Mouse (Mus musculus): ENCODE data around the gene Spsb3. TPM values are rescaled to one million over a fixed set of nuclear protein-coding genes. Genes with fewer than 3 reads are reported as not detected.

The Spsb3 gene
- polyA plus RNA-seq (2012; rRNA removed), result 69.1 and 78.1 TPM in 2 replicates

DNA sequence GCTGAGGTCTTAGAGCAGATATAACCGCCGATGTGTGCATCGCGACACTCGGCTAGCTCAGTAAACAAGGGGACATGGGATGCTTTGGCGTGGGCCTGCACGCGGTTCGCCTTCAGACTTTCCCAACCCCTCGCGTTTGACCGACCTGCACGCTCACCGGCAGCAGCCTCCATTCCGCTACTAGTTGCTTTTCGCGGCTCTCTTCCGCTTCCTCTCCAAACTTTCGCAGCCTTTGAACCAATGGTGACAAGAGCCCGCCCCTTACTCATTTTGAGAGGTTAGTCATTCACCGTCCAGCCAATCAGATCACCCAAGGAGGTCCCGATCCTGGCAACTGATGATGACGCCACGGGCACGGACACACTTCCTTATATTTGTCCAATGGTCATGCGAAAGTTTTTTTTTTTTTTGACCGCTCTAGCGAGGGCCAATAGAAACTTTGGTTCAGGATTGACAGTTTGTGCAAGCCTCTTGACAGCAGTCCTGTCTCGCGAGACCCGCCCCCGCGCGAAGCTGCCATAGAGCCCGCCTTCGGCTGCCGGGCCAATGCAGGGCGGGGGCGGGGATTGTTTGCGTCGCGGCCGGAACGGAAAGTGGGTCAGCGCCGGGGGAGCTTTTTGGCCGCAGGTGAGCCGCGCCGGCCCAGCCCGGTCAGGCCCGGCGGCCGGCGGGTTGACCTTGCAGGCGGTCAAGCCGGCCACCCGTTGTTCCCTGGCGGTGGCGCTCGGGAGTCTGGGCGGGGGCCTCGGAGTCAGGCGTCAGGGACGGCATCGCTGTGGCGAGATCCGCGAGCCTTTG lies at the start of gene Spsb3, which contains the start of gene Nubp2:
Gene Spsb3, plus strand, starts transcription at position 510 of the 798 bp plus-strand sequence.
Gene Nubp2, minus strand, starts transcription at position 216 of the 798 bp plus-strand sequence.
- peak; percentile 100 for DNase-seq (ENCODE audit: extremely low spot score in 1 of 2, low spot score in 1 of 2)

DNA sequence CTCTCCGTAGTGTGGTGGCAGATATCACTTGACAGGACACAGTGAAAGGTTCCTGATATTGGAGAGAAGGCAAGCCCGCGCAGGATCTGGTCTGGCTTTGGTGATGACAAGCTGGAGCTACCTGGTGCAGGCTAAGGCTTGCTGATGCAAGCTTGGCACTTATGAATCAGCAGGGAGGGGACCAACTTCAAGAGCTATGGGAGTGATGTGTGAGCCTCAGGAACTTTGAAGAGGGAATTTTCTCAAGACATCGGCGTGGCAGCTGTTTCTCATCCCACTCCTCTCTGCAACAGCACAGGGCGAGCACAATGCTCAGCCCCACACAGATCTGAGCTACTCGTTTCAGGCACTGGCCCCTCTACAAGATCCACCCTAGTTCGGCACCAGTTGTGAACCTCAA lies 46.6 kb upstream of the Spsb3 start, which contains the start of gene Hagh:
Gene Hagh, plus strand, starts transcription at position 302 of the 400 bp plus-strand sequence.
- peak in 1 of 2 experiments; percentile 23 for DNase-seq (ENCODE audit: extremely low spot score in 1 of 2, low spot score in 1 of 2)

DNA sequence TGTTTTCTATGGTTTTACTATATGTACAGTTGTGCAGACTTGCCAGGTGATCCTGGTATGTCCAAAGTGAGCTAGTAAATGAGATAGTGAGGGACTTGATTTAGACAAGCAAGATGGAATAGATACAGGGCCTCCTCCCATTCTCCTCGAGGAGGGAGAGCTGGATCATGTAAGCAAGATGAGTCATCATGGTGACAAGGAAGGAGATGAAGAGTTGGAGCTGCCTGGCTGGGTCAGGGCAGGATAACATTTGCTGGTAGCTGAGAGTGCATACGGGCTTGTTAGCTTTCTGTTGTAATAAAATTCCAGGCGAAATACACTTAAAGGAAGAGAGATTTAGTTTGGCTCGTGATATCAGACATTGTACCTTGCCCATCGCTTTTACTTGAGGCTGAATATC lies 46.1 kb upstream of the Spsb3 start:
- peak in 1 of 2 experiments; percentile 10 for DNase-seq (ENCODE audit: extremely low spot score in 1 of 2, low spot score in 1 of 2)

DNA sequence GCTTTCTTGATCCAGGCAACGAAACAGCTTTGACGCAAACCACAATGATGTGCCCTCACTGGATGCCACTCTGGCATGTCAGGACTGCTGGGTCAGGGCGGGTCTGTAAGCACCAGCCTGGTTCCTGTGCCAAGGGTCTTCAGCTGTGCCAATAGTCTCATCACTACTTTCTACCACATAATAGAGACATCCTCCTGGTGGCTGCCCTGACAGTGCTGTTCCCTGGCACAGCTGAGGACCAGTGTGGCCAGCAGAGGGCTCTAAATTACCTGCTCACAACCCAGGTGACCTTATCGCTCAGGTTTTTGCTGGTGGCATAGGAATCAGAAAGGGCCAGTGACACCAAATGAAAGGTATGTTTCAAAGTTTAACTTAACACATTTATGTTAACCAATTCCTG lies 45.3 kb upstream of the Spsb3 start:
- DNase-seq (ENCODE audit: extremely low spot score in 1 of 2, low spot score in 1 of 2), result no peak

GRCm38 (mm10) chr17:24842631-24843030 lies 43.8 kb upstream of the Spsb3 start:
- no peak for DNase-seq (ENCODE audit: extremely low spot score in 1 of 2, low spot score in 1 of 2)

GRCm38 (mm10) chr17:24844525-24844924 lies 41.9 kb upstream of the Spsb3 start:
- DNase-seq (ENCODE audit: extremely low spot score in 1 of 2, low spot score in 1 of 2), result no peak

DNA sequence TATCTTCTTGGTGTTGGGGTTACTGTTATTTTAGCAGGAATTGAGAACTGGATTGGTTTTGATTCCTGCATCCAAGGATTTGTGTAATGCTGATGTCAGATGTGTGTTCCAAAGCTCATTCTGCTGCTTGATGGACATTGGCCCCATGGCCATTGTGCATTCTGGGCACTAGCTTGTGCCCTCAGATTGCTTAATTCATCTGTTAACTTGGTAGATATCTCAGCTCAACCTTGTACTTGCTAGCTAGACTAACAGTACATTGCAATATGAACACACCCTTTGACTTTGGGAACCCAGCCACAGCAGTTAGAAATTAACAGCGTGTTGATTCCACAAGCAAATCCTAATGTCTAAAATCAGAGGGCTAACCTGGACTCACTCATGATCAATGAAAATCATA lies 39.1 kb upstream of the Spsb3 start:
- DNase-seq (ENCODE audit: extremely low spot score in 1 of 2, low spot score in 1 of 2), result no peak

DNA sequence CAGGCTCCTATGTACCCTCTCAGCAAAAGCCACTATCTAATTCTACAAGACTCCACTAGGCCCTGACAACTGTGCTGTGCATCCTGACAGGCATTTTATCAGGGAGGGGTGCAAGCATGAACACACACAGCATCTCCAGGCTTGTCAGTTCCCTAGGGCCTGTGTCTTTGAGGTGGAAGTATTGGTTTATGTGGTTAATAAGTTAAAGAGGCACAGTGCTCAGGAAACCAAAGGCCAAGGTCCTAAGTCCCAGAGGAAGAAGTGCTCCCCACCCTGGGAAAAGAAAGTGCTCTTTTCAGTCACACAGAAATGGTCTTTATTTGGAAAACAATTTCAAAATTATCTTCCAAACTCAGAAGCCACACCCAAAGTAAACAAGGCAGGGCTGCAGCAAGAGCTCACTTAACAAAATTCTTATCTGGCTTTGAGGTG lies 37.8 kb upstream of the Spsb3 start:
- no peak for DNase-seq (ENCODE audit: extremely low spot score in 1 of 2, low spot score in 1 of 2)

- no peak for DNase-seq (ENCODE audit: extremely low spot score in 1 of 2, low spot score in 1 of 2)
Observed at GRCm38 (mm10) chr17:24849733-24850064, 36.7 kb upstream of the Spsb3 start.

- peak; percentile 97 for DNase-seq (ENCODE audit: extremely low spot score in 1 of 2, low spot score in 1 of 2)
Observed at GRCm38 (mm10) chr17:24850065-24850772, 36.2 kb upstream of the Spsb3 start, which contains the start of gene Fahd1. Gene Fahd1, minus strand, starts transcription at chr17:24850364.

DNA sequence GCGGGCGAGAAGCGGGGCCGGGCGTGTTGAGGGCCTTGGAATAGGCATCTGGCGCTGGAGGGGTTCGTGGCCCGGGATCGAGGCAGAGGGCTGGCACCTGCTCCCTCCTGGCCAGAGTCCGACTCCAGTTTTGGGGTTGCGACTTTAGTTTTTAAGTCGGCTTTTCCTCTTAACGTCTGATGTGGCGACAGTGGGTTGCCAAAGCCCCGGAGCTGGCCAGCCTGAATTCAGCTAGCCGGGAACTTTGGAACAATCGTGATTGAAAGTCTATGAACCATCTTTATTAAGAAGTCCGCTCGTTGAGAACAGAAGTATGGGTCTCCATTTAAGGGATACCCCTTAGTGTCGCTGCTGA lies 35.7 kb upstream of the Spsb3 start:
- DNase-seq (ENCODE audit: extremely low spot score in 1 of 2, low spot score in 1 of 2), result no peak

DNA sequence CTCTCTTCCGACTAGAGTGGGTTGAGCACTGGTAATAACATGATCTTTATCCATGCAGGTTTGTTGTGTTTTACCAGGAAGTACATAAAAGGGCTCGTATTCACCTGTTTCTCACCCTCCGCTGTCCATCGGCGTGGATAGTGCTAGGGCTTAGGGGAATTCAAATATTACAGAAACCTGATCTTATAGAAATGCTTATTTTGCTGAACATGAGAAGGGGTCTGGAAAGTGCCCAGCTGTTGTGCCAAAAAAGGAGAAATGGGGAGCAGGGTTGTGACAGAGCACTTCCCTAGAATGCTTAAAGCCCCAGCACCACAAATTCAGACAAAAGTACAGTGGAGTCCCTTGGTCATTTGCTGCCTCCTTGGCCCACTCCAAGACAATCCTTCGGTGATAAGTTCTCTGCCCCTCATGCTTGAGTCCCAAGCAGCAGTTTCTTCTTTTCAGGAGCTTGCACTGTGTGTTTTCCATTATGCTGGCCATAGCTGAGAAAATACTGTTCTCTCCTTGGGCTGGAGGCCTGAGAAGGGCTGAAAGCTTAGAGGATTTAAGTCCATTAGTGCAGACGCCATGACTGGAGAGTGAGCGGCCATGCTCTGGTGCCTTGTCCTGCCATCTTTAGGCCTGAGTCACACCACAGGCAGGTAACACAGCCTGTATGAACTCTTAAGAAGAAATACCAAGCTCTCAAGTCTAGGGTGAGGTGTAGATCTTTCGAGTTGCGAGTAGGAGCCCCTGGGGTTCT lies 34.9 kb upstream of the Spsb3 start:
- no peak for DNase-seq (ENCODE audit: extremely low spot score in 1 of 2, low spot score in 1 of 2)

DNA sequence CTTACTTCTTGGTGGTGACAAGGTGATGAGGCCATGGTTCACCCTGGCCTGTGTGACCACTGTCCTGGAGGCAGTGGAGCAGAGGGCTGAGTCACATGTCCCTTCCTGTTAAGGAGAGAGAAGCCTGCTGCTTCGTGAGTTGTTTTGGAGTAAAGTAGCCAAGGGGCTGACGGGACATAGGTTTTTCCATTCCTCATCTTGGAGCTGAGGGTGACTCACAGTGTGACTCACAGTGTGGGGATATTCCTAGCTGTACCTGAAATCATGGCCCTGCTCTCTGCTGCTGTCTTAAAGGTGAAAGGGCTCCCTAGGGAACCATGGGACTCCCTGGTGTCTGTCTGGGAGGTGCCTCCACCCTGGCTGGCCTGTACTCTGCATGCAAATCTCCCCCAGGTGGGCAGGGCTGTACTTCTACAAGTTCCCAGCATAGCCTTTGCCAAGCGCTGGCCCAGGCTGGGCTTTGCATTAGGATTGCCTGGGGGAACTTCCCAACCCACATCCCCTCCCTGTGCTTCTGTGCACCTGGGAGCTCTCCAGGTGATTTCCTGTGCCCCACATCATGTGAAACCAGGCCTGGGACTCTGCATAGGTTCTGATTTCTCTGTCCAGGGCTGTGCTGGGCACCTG lies 30.5 kb upstream of the Spsb3 start:
- no peak for DNase-seq (ENCODE audit: extremely low spot score in 1 of 2, low spot score in 1 of 2)

GRCm38 (mm10) chr17:24856589-24856988 lies 29.9 kb upstream of the Spsb3 start:
- DNase-seq (ENCODE audit: extremely low spot score in 1 of 2, low spot score in 1 of 2), result no peak

DNA sequence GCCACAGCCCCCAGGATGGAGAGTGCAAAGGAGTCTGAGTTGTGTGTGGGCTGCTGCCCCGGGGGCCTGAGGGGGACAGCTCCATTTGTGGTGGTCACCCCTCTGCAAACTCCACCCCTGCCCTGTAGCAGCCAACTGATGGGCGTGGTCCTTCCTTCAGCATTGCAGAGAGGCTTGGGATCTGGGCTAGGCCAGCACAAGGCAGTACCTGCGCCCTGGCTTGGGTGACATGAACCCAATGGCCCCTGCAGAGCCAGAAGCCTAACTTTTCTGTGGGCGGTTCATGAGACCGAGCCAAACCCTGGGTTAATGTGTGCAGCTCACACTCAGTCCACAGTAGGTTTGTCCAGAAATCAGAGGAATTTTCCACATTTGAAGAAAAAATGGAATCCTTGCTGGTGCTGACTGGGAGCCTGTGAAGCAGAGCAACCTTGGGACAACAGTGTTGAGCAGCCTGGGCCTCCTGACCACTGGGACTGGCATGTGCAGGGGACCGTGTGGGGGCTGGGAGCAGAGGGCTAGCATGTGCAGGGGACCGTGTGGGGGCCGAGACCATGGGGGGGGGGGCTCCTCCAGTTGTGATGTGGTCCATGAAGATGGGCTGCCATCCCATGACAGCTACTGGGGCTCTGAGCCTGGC lies 28.5 kb upstream of the Spsb3 start:
- no peak for DNase-seq (ENCODE audit: extremely low spot score in 1 of 2, low spot score in 1 of 2)

DNA sequence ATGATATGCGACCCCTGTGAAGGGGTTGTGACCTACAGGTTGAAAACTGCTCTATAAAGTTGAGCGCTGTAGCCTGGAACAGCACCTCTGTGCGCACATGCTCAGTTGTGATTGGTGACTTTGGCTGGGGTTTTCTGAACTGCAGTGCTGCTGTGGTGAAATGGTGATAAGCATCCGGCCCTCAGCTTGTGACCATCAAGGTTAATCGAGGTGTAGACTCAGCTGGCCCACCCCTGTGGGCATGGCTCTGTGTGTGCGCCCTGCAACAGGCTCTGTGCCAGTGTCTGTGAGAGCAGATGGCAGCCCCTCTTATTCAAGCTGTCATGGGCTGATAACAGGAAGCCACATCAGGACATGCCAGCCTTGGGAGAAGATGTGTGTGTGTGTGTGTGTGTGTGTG lies 27.5 kb upstream of the Spsb3 start:
- no peak for DNase-seq (ENCODE audit: extremely low spot score in 1 of 2, low spot score in 1 of 2)

DNA sequence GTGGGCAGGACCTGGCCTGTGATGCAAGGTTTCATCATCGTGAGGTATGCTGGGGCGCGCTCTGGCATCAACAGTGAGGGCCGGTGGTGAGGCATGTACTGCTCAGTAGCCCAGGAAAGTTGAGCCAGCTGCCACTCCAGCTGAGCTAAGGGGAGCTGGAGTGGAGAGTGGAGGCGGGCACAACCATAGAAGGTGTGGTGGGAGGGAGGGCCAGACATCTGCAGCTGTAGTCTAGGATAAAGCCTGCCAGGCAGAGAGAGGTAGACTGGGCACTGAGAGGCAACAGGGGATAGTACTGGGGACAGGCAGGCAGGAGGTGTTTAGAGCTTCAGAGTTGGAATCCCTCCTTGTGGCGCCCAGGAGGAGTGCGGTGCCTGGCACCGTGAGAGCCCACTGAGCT lies 26.4 kb upstream of the Spsb3 start:
- DNase-seq (ENCODE audit: extremely low spot score in 1 of 2, low spot score in 1 of 2), result no peak

GRCm38 (mm10) chr17:24861785-24862184 lies 24.7 kb upstream of the Spsb3 start:
- no peak for DNase-seq (ENCODE audit: extremely low spot score in 1 of 2, low spot score in 1 of 2)

GRCm38 (mm10) chr17:24865776-24866175 lies 20.7 kb upstream of the Spsb3 start, which contains the start of gene Igfals:
Gene Igfals, plus strand, starts transcription at chr17:24865997.
- no peak for DNase-seq (ENCODE audit: extremely low spot score in 1 of 2, low spot score in 1 of 2)

GRCm38 (mm10) chr17:24867914-24868313 lies 18.5 kb upstream of the Spsb3 start:
- peak; percentile 53 for DNase-seq (ENCODE audit: extremely low spot score in 1 of 2, low spot score in 1 of 2)

Data from frontal cortex, adult 2 months (tissue).